Mouse (Mus musculus): ENCODE data around the gene Mogat2. TPM values are rescaled to one million over a fixed set of nuclear protein-coding genes. Genes with fewer than 3 reads are reported as not detected.

The Mogat2 gene
- polyA plus RNA-seq, 1 experiment from 2014 or later, result 2.5 TPM

GRCm38 (mm10) chr7:99217338-99218074 lies 20.9 kb downstream of the Mogat2 start:
- DNase-seq (ENCODE audit: low spot score) (peak; percentile 45), ATAC-seq (ENCODE audit: low read depth) (peak; percentile 44; the same call in 1 of the 2 replicates)
- H3K4me1 ChIP-seq (ENCODE audit: control insufficient read depth, insufficient read depth, low read length), result no peaks in the 10 kb centered on the region
- no peak overlapping the region for H3K4me3 ChIP-seq (ENCODE audit: low read depth, low read length)
- no peaks in the 10 kb centered on the region for H3K9me3 ChIP-seq (ENCODE audit: control insufficient read depth, low read length)
- no peak overlapping the region for H3K4me2 ChIP-seq (ENCODE audit: low read depth, low read length)
- no peak overlapping the region for H3K27ac ChIP-seq (replicated peaks; ENCODE audit: low read depth, low read length)
- H3K27me3 ChIP-seq (replicated peaks; ENCODE audit: control insufficient read depth, insufficient read depth, low read length), result no peaks in the 10 kb centered on the region
- no peak overlapping the region for H3K9ac ChIP-seq (ENCODE audit: low read depth, low read length)
- no peaks in the 10 kb centered on the region for H3K36me3 ChIP-seq (ENCODE audit: control insufficient read depth, insufficient read depth, low read length)
- WGBS, result 70% methylated on average over 3 of the region's 3 CpGs

- Histone ChIP-seq H3K9ac (ENCODE audit: low read depth, low read length) (no peak overlapping the region), H3K4me3 (ENCODE audit: low read depth, low read length) (no peak overlapping the region), H3K36me3 (ENCODE audit: control insufficient read depth, insufficient read depth, low read length) (no peaks in the 10 kb centered on the region), H3K4me2 (ENCODE audit: low read depth, low read length) (no peak overlapping the region), H3K27me3 (replicated peaks; ENCODE audit: control insufficient read depth, insufficient read depth, low read length) (no peaks in the 10 kb centered on the region), H3K9me3 (ENCODE audit: control insufficient read depth, low read length) (no peaks in the 10 kb centered on the region), H3K27ac (replicated peaks; ENCODE audit: low read depth, low read length) (no peak overlapping the region), H3K4me1 (ENCODE audit: control insufficient read depth, insufficient read depth, low read length) (no peaks in the 10 kb centered on the region)
- WGBS, result 49% methylated on average over 8 of the region's 8 CpGs
- ATAC-seq (ENCODE audit: low read depth) (no peak), DNase-seq (ENCODE audit: low spot score) (no peak)
Measured at GRCm38 (mm10) chr7:99215347-99215855, 23.0 kb downstream of the Mogat2 start.

- Histone ChIP-seq H3K27me3 (replicated peaks; ENCODE audit: control insufficient read depth, insufficient read depth, low read length) (no peaks in the 10 kb centered on the region), H3K4me2 (ENCODE audit: low read depth, low read length) (no peak overlapping the region), H3K9me3 (ENCODE audit: control insufficient read depth, low read length) (no peaks in the 10 kb centered on the region), H3K9ac (ENCODE audit: low read depth, low read length) (no peak overlapping the region), H3K4me1 (ENCODE audit: control insufficient read depth, insufficient read depth, low read length) (no peaks in the 10 kb centered on the region), H3K36me3 (ENCODE audit: control insufficient read depth, insufficient read depth, low read length) (no peaks in the 10 kb centered on the region), H3K4me3 (ENCODE audit: low read depth, low read length) (no peak overlapping the region), H3K27ac (replicated peaks; ENCODE audit: low read depth, low read length) (no peak overlapping the region)
- ATAC-seq (ENCODE audit: low read depth) (no peak), DNase-seq (ENCODE audit: low spot score) (no peak)
- WGBS, result 77% methylated on average over 10 of the region's 10 CpGs
Measured at GRCm38 (mm10) chr7:99214621-99215185, 23.7 kb downstream of the Mogat2 start.

GRCm38 (mm10) chr7:99213686-99214085 lies 24.7 kb downstream of the Mogat2 start:
- Histone ChIP-seq H3K27me3 (replicated peaks; ENCODE audit: control insufficient read depth, insufficient read depth, low read length) (no peaks in the 10 kb centered on the region), H3K9ac (ENCODE audit: low read depth, low read length) (no peak overlapping the region), H3K4me2 (ENCODE audit: low read depth, low read length) (no peak overlapping the region), H3K36me3 (ENCODE audit: control insufficient read depth, insufficient read depth, low read length) (no peaks in the 10 kb centered on the region), H3K9me3 (ENCODE audit: control insufficient read depth, low read length) (no peaks in the 10 kb centered on the region), H3K4me1 (ENCODE audit: control insufficient read depth, insufficient read depth, low read length) (no peaks in the 10 kb centered on the region), H3K4me3 (ENCODE audit: low read depth, low read length) (no peak overlapping the region), H3K27ac (replicated peaks; ENCODE audit: low read depth, low read length) (no peak overlapping the region)
- WGBS, result 81% methylated on average over 2 of the region's 2 CpGs
- DNase-seq (ENCODE audit: low spot score), result no peak
- no peak for ATAC-seq (ENCODE audit: low read depth)

- H3K27ac ChIP-seq (replicated peaks; ENCODE audit: low read depth, low read length), result no peak overlapping the region
- WGBS, result 83% methylated on average over 1 of the region's 1 CpGs
Measured at GRCm38 (mm10) chr7:99213056-99213455, 25.4 kb downstream of the Mogat2 start.

GRCm38 (mm10) chr7:99208704-99209103 lies 29.7 kb downstream of the Mogat2 start:
- whole genome bisulfite sequencing, result 90% methylated on average over 4 of the region's 4 CpGs
- ATAC-seq (ENCODE audit: low read depth) (no peak), DNase-seq (ENCODE audit: low spot score) (no peak)
- no peak overlapping the region for H3K4me3 ChIP-seq (ENCODE audit: low read depth, low read length)
- no peak overlapping the region for H3K27ac ChIP-seq (replicated peaks; ENCODE audit: low read depth, low read length)
- H3K9ac ChIP-seq (ENCODE audit: low read depth, low read length), result no peak overlapping the region
- no peaks in the 10 kb centered on the region for H3K36me3 ChIP-seq (ENCODE audit: control insufficient read depth, insufficient read depth, low read length)
- H3K9me3 ChIP-seq (ENCODE audit: control insufficient read depth, low read length), result no peaks in the 10 kb centered on the region
- no peaks in the 10 kb centered on the region for H3K4me1 ChIP-seq (ENCODE audit: control insufficient read depth, insufficient read depth, low read length)
- H3K27me3 ChIP-seq (replicated peaks; ENCODE audit: control insufficient read depth, insufficient read depth, low read length), result no peaks in the 10 kb centered on the region
- no peak overlapping the region for H3K4me2 ChIP-seq (ENCODE audit: low read depth, low read length)

More at GRCm38 (mm10) chr7:99213056-99213455, 25.4 kb downstream of the Mogat2 start:
- ATAC-seq (ENCODE audit: low read depth) (no peak), DNase-seq (ENCODE audit: low spot score) (no peak)
- H3K4me2 ChIP-seq (ENCODE audit: low read depth, low read length), result no peak overlapping the region
- H3K9me3 ChIP-seq (ENCODE audit: control insufficient read depth, low read length), result no peaks in the 10 kb centered on the region
- H3K27me3 ChIP-seq (replicated peaks; ENCODE audit: control insufficient read depth, insufficient read depth, low read length), result no peaks in the 10 kb centered on the region
- no peak overlapping the region for H3K9ac ChIP-seq (ENCODE audit: low read depth, low read length)
- no peaks in the 10 kb centered on the region for H3K36me3 ChIP-seq (ENCODE audit: control insufficient read depth, insufficient read depth, low read length)
- no peak overlapping the region for H3K4me3 ChIP-seq (ENCODE audit: low read depth, low read length)
- H3K4me1 ChIP-seq (ENCODE audit: control insufficient read depth, insufficient read depth, low read length), result no peaks in the 10 kb centered on the region

GRCm38 (mm10) chr7:99206364-99206763 lies 32.1 kb downstream of the Mogat2 start:
- no peak overlapping the region for H3K4me3 ChIP-seq (ENCODE audit: low read depth, low read length)

GRCm38 (mm10) chr7:99202163-99202562 lies 36.3 kb downstream of the Mogat2 start:
- H3K4me1 ChIP-seq (ENCODE audit: control insufficient read depth, insufficient read depth, low read length), result no peaks in the 10 kb centered on the region
- ATAC-seq (ENCODE audit: low read depth), result no peak
- no peak overlapping the region for H3K4me3 ChIP-seq (ENCODE audit: low read depth, low read length)
- WGBS, result 88% methylated on average over 7 of the region's 7 CpGs
- no peak for DNase-seq (ENCODE audit: low spot score)
- H3K9ac ChIP-seq (ENCODE audit: low read depth, low read length), result no peak overlapping the region
- H3K4me2 ChIP-seq (ENCODE audit: low read depth, low read length), result no peak overlapping the region
- no peaks in the 10 kb centered on the region for H3K9me3 ChIP-seq (ENCODE audit: control insufficient read depth, low read length)
- H3K36me3 ChIP-seq (ENCODE audit: control insufficient read depth, insufficient read depth, low read length), result no peaks in the 10 kb centered on the region
- no peaks in the 10 kb centered on the region for H3K27me3 ChIP-seq (replicated peaks; ENCODE audit: control insufficient read depth, insufficient read depth, low read length)
- no peak overlapping the region for H3K27ac ChIP-seq (replicated peaks; ENCODE audit: low read depth, low read length)

More at GRCm38 (mm10) chr7:99206364-99206763, 32.1 kb downstream of the Mogat2 start:
- ATAC-seq (ENCODE audit: low read depth), result no peak
- H3K4me1 ChIP-seq (ENCODE audit: control insufficient read depth, insufficient read depth, low read length), result no peaks in the 10 kb centered on the region
- no peak for DNase-seq (ENCODE audit: low spot score)
- H3K9ac ChIP-seq (ENCODE audit: low read depth, low read length), result no peak overlapping the region
- no peaks in the 10 kb centered on the region for H3K9me3 ChIP-seq (ENCODE audit: control insufficient read depth, low read length)
- WGBS, result 71% methylated on average over 7 of the region's 7 CpGs
- no peak overlapping the region for H3K4me2 ChIP-seq (ENCODE audit: low read depth, low read length)
- no peak overlapping the region for H3K27ac ChIP-seq (replicated peaks; ENCODE audit: low read depth, low read length)
- H3K27me3 ChIP-seq (replicated peaks; ENCODE audit: control insufficient read depth, insufficient read depth, low read length), result no peaks in the 10 kb centered on the region
- no peaks in the 10 kb centered on the region for H3K36me3 ChIP-seq (ENCODE audit: control insufficient read depth, insufficient read depth, low read length)
